Mouse (Mus musculus): Measurements from ENCODE around the gene Mapk1ip1l. TPM values are rescaled to one million over a fixed set of nuclear protein-coding genes. Genes with fewer than 3 reads are reported as not detected.
A peak's percentile ranks its signal among the peaks of the same experiment; 100 is the strongest.
"Not testable (repeated sequence)": the region's sequence is repeated elsewhere in the genome, so short reads cannot be mapped to it uniquely, and the experiment has no call there.

Gene Mapk1ip1l
- polyA plus RNA-seq, 1 experiment, result 103 TPM

DNA sequence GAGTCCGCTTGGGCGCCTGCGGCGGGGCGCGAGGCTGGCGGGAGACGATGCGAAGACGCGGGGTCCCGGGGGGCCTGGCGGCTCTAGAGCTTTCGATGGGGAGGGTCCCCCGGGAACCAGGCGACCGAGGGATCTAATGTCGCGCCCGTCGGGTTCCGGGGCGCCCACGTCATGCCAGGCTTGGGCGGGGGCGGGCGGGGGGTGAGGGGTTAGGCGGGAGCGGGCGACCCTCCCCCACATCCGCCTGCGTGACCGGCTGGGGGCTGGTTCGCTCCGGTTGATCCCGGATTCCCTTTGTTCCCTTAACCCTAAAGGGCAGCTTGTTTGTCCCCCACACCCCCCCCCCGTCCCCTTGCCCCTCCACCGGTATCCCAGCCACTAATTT, 334 bp downstream of the Mapk1ip1l start:
- peak overlapping the region; percentile 89 for H3K4me3 ChIP-seq (ENCODE audit: insufficient read depth, low read length)
- TF ChIP-seq POLR2A (IDR thresholded peaks at IDR 0.05; ENCODE audit: low read depth, low read length) (no peak), CTCF (IDR thresholded peaks at IDR 0.05; ENCODE audit: borderline replicate concordance, insufficient read depth, low read length) (no peak)
- H3K4me1 ChIP-seq (ENCODE audit: control insufficient read depth, insufficient read depth, low read length), result peaks cover 2% of the 10 kb centered on the region
- H3K27ac ChIP-seq (ENCODE audit: insufficient read depth, low read length), result peak overlapping the region; percentile 84

DNA sequence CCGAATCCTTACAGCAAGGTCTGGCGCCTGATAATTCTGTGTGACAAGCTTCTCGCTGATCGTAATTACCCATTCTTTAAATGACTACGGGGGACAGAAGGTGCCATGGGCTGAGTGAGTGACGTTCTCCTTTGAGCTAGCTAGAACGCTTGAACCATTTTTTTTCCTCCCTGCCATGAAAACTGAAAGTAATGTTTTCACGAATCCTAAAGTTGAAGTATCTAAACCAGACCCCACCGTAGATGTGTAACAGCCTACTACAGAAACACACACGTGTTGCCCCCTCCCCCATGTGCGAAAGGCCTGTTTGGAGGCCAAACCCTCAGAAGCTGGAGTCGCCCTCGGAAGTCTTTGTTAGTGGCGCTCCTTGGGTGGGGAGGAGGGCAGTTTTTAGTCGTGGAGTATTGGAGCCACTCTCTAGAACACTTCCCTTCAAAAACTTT, 774 bp downstream of the Mapk1ip1l start:
- peak overlapping the region; percentile 89 for H3K4me3 ChIP-seq (ENCODE audit: insufficient read depth, low read length)
- TF ChIP-seq CTCF (IDR thresholded peaks at IDR 0.05; ENCODE audit: borderline replicate concordance, insufficient read depth, low read length) (no peak), POLR2A (IDR thresholded peaks at IDR 0.05; ENCODE audit: low read depth, low read length) (no peak)
- H3K27ac ChIP-seq (ENCODE audit: insufficient read depth, low read length), result peak overlapping the region; percentile 84
- H3K4me1 ChIP-seq (ENCODE audit: control insufficient read depth, insufficient read depth, low read length), result peaks cover 2% of the 10 kb centered on the region

DNA sequence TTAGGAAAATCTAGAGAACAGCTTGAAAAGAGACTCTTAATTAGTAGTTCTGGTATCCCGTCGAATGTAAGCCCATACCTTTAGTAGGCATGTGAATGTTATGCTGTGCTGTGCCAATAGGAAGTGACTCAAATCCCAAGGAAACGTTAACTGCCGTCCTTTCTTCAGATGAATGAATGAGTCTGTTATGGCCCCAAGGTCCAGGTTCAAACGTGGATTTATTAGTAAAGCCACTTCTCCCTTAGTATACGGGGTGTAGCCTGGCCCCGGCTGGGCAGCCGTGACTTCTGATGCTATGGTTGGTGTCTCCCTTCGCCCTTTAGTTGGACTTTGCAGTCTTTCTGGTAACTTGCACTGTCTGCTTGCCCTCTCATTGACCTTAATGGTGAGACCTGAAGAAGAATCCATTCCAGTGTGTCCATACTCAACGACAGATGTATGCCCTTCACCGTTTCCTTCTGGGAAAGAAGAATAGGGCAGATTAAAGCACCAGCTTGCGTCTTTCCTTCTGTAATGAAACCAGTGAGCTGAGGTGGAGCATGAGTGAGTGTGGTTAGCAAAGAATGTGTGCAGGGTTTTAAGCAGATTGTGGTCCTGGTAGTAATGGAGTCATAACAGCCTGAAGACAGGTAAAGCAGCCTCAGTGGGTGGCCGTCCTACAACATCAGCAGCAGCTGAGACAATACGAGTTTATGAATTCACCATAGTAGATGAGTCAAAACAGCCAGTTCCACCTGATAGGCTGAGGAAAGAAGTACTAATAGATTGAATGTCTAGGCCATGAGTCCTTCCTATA, 5.0 kb downstream of the Mapk1ip1l start:
- Histone ChIP-seq H3K4me1 (ENCODE audit: control insufficient read depth, insufficient read depth, low read length) (peaks cover 6% of the 10 kb centered on the region), H3K27ac (ENCODE audit: insufficient read depth, low read length) (no peak overlapping the region), H3K4me3 (ENCODE audit: insufficient read depth, low read length) (no peak overlapping the region)
- TF ChIP-seq CTCF (IDR thresholded peaks at IDR 0.05; ENCODE audit: borderline replicate concordance, insufficient read depth, low read length) (no peak), POLR2A (IDR thresholded peaks at IDR 0.05; ENCODE audit: low read depth, low read length) (no peak)

DNA sequence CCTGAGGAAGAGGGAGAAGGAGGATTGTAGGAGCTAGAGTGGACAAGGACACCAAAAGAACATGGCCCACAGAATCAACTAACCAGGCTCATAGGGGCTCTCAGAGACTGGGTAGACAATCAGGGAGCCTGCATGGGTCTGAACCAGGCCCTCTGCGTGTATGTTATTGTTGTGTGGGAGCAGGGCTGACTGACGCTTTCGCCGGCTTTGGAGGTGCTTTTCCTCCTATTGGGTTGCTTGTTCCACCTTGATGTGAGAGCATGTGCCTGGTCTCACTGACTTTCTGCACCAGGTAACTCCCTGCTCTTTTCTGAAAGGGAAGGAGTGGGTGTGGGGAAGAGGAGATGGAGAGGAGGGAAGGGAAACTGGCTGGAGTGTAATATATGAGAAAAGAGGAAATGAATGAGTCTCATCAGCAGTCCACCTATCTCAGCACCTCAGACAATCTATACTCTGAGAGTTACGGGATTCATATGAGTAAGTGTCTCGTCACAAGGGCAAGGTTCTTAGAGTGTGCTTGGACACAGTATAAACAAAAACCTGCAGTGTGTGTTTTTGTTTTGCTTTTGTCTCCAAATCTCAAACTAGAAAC, 6.8 kb downstream of the Mapk1ip1l start:
- TF ChIP-seq POLR2A (IDR thresholded peaks at IDR 0.05; ENCODE audit: low read depth, low read length) (no peak), CTCF (IDR thresholded peaks at IDR 0.05; ENCODE audit: borderline replicate concordance, insufficient read depth, low read length) (no peak)
- Histone ChIP-seq H3K4me1 (ENCODE audit: control insufficient read depth, insufficient read depth, low read length) (peaks cover 6% of the 10 kb centered on the region), H3K4me3 (ENCODE audit: insufficient read depth, low read length) (no peak overlapping the region), H3K27ac (ENCODE audit: insufficient read depth, low read length) (no peak overlapping the region)

DNA sequence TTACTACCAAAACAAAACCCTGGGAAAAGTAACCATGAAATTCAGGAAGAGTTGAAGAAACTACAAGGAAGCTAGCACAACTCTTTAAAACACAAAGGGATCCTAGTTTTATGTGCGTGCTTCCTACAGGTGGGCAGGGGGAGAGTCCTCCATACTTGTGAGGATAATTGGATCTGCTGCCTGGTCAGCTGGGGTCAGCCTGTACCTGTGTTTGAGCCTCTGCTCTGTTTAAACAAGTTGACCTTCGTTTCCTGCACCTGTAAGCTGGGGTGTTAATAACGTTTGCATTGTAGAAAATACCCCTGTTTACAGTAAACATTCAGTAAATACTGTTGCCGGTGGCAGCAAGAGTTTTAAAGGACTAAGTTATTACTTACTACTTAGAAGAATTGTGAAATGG, 7.9 kb downstream of the Mapk1ip1l start:
- Histone ChIP-seq H3K27ac (ENCODE audit: insufficient read depth, low read length) (no peak overlapping the region), H3K4me1 (ENCODE audit: control insufficient read depth, insufficient read depth, low read length) (peaks cover 6% of the 10 kb centered on the region), H3K4me3 (ENCODE audit: insufficient read depth, low read length) (no peak overlapping the region)
- TF ChIP-seq CTCF (IDR thresholded peaks at IDR 0.05; ENCODE audit: borderline replicate concordance, insufficient read depth, low read length), result no peak
- TF ChIP-seq POLR2A (IDR thresholded peaks at IDR 0.05; ENCODE audit: low read depth, low read length), result no peak

DNA sequence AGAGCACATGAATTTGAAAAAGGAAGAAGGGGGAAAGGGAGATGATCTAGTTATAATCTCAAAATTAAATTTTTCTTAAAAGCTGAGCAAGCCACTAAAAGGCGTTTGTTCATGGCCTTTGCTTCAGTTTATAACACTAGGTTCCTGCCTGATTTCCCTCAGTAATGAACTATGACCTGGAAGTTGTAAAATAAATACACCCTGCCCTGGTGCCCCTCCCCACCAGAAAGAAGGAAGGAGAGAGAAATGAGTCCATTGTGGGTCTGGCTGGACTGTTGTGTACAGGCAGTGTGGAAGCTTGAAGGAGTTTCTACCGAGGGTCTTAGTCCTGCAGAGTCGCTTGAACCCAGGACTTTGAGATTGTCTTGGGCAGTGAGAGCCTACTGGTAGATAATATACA, 9.6 kb downstream of the Mapk1ip1l start:
- H3K4me1 ChIP-seq (ENCODE audit: control insufficient read depth, insufficient read depth, low read length), result peaks cover 6% of the 10 kb centered on the region
- H3K27ac ChIP-seq (ENCODE audit: insufficient read depth, low read length), result no peak overlapping the region
- no peak overlapping the region for H3K4me3 ChIP-seq (ENCODE audit: insufficient read depth, low read length)
- TF ChIP-seq CTCF (IDR thresholded peaks at IDR 0.05; ENCODE audit: borderline replicate concordance, insufficient read depth, low read length) (no peak), POLR2A (IDR thresholded peaks at IDR 0.05; ENCODE audit: low read depth, low read length) (no peak)

DNA sequence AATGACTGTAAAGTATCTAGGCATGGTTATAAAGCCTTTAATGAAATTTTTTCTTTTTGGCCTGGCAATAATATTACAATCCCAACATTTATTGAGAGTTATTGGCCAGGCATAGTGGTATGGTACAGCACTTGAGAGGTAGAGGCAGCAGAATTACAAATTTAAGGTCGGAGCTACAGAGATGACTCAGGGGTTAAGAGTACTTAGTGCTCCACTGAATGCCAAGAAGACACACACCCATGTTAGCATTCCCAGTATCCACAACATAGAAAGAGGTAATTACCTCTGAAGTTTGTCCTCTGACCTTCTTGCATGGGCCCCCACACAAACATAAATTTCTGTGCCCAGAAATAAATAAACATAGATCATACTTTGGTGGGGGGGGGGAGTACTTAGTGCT, 11.0 kb downstream of the Mapk1ip1l start:
- Histone ChIP-seq H3K4me3 (ENCODE audit: insufficient read depth, low read length) (no peak overlapping the region), H3K27ac (ENCODE audit: insufficient read depth, low read length) (no peak overlapping the region), H3K4me1 (ENCODE audit: control insufficient read depth, insufficient read depth, low read length) (peaks cover 4% of the 10 kb centered on the region; the same call in 1 of the 2 replicates)
- TF ChIP-seq CTCF (IDR thresholded peaks at IDR 0.05; ENCODE audit: borderline replicate concordance, insufficient read depth, low read length), result no peak
- no peak for TF ChIP-seq POLR2A (IDR thresholded peaks at IDR 0.05; ENCODE audit: low read depth, low read length)

DNA sequence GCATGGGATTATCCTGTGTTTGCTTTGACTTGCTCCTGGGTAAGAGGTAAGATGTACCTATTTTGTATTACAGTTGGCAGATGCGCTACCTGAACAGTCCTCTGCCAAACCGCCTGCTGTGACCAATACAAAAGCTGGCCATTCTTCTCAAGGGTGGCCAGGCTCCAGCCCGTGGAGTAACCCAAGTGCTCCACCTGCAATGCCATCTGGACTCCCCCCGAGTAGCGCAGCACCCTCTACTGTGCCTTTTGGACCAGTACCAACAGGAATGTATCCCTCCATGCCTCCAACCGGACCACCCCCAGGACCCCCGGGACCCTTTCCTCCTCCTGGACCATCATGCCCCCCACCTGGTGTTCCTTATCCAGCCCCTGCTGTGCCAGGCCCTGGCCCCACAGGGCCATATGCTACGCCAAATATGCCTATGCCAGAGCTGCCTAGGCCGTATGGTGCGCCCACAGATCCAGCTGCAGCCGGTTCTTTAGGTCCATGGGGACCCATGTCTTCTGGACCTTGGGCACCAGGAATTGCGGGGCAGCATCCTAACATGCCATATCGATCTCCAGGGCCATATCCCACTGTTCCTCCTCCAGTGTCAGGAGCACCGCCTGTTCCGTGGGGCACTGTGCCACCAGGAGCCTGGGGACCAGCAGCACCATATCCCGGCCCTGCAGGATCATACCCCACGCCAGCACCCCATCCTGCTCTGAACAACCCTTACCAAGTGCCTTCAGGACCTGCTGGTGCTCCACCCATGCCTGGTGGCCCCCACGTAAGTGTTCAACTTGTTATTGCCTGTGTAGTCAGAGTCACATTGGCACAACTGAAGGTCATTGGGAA, 12.5 kb downstream of the Mapk1ip1l start:
- no peak overlapping the region for H3K4me3 ChIP-seq (ENCODE audit: insufficient read depth, low read length)
- H3K4me1 ChIP-seq (ENCODE audit: control insufficient read depth, insufficient read depth, low read length), result no peaks in the 10 kb centered on the region; the same call in 1 of the 2 replicates
- H3K27ac ChIP-seq (ENCODE audit: insufficient read depth, low read length), result no peak overlapping the region
- TF ChIP-seq CTCF (IDR thresholded peaks at IDR 0.05; ENCODE audit: borderline replicate concordance, insufficient read depth, low read length) (no peak), POLR2A (IDR thresholded peaks at IDR 0.05; ENCODE audit: low read depth, low read length) (no peak)

DNA sequence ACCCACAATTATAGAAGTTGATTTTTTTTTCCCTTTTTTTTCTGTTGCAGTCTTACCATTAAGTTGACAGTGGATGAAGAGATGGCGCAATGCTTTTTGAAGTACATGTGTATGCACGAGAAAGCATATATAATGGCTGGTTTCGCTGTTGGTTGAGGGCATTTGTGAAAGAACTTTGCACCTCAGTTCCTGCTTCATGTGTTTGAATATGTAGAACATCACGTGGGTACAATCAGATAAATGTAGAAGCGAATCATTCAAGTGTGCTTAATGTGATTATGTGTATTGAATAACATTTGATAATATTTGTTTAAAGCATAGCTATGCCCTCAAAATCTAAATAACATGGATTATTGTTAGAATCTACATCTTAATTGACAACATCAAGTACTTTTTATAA, 21.3 kb downstream of the Mapk1ip1l start:
- Histone ChIP-seq H3K4me3 (ENCODE audit: insufficient read depth, low read length) (no peak overlapping the region), H3K27ac (ENCODE audit: insufficient read depth, low read length) (no peak overlapping the region), H3K4me1 (ENCODE audit: control insufficient read depth, insufficient read depth, low read length) (no peaks in the 10 kb centered on the region)
- TF ChIP-seq POLR2A (IDR thresholded peaks at IDR 0.05; ENCODE audit: low read depth, low read length) (no peak), CTCF (IDR thresholded peaks at IDR 0.05; ENCODE audit: borderline replicate concordance, insufficient read depth, low read length) (no peak)

DNA sequence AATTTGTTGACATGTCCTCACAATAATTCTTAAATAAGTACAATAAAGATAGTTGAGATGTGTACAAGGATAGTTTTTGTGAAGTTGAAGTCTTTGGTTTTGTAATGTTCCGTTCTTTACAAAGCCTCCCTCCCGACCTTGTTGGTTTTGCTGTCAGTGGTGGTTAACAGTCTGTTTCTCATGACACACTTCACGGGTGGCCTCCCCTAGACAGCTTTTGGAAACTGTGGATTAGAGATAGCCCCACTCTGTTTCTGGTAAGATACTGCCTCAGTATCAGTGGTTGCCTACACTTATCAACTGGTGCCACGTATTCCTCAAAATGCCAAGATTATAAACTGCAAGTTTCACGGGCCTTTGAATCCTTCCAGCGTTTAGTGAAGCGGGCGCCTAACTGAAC, 23.5 kb downstream of the Mapk1ip1l start:
- not testable (repeated sequence) for H3K27ac ChIP-seq (ENCODE audit: insufficient read depth, low read length); H3K4me1 ChIP-seq (ENCODE audit: control insufficient read depth, insufficient read depth, low read length); H3K4me3 ChIP-seq (ENCODE audit: insufficient read depth, low read length)
